Mouse (Mus musculus): Measurements from ENCODE around the gene Trp73. TPM values are rescaled to one million over a fixed set of nuclear protein-coding genes. Genes with fewer than 3 reads are reported as not detected.

The Trp73 gene
- total RNA-seq, 2 experiments from 2014 or later, result not detected

GRCm38 (mm10) chr4:154006264-154006663, 133.7 kb downstream of the Trp73 start:
- DNase-seq, result no peak
- intact Hi-C loops (cut with DNase I), result no loop called here

Other genes with a start within 250 kb of the Trp73 start
- 10 to 100 TPM; 10.5 to 14.3 TPM for gene A430005L14Rik, start 183.0 kb downstream of the Trp73 start, total RNA-seq (2021)
- 1 to 10 TPM; 1.3 to 1.8 TPM for gene Dffb, start 165.1 kb downstream of the Trp73 start, total RNA-seq (2021)
- gene Cep104, start 165.0 kb downstream of the Trp73 start, total RNA-seq (2021), result 10 to 100 TPM; 23.0 to 24.0 TPM
- 10 to 100 TPM; 20.4 to 20.9 TPM for gene Lrrc47, start 128.5 kb downstream of the Trp73 start, total RNA-seq (2021)
- 1 to 10 TPM; 2.0 to 2.6 TPM for gene Smim1, start 114.0 kb downstream of the Trp73 start, total RNA-seq (2021)
- not detected for gene Ccdc27, start 97.5 kb downstream of the Trp73 start, total RNA-seq (2021)
- gene Wrap73, start 2.2 kb upstream of the Trp73 start, total RNA-seq (2021), result 1 to 10 TPM; 7.0 to 8.7 TPM
- 10 to 100 TPM; 82.7 to 82.8 TPM for gene Tprgl, start 20.5 kb upstream of the Trp73 start, total RNA-seq (2021)
- gene Megf6, start 30.5 kb upstream of the Trp73 start, total RNA-seq (2021), result under 1 TPM; 0.54 TPM
- under 1 TPM; 0.05 to 0.10 TPM for gene Arhgef16, start 161.5 kb upstream of the Trp73 start, total RNA-seq (2021)
- gene B230104I21Rik, start 195.9 kb upstream of the Trp73 start, total RNA-seq (2021), result not detected

All from gastrocnemius, postnatal 36 days (tissue).